ENCODE assay signal across 11 mouse cellular contexts in the genomic region with DNA sequence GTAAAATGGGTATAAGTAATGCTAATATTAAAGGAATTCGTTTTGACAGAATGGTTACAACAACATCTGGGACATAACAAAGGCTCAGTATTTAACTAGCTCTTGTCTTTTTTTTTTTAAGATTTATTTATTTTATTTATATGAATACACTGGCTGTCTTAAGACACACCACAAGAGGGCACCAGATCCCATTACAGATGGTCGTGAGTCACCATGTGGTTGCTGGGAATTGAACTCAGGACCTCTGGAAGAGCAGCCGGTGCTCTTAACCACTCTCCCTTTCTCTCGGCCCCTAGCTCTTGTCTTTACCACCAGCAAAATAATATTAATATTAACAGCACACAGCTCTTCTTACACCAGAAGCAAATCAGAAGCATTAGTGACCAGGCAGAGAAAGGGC. TPM values are rescaled to one million over a fixed set of nuclear protein-coding genes. Genes with fewer than 3 reads are reported as not detected.
DNase-seq lines count a peak whose midpoint lies in the region; ATAC-seq and TF ChIP-seq lines count a peak whose summit lies in the region.
"Had no signal": no experiment of that assay in that cellular context is flagged by ENCODE, and none has a peak within 500 bp of the region (broad histone marks: within the 10 kb centered on the region; RNA-seq: fewer than 3 reads in every experiment).

No protein-coding gene starts in this region.

- H3K27ac ChIP-seq in hindbrain, embryonic 13.5 days, result peak overlapping the region; percentile 93
- no peak overlapping the region for H3K27ac ChIP-seq in hindbrain, embryonic 12.5 days
- H3K27ac ChIP-seq in CH12.LX (ENCODE audit: insufficient read depth, low read depth), result no peak overlapping the region
- H3K27ac ChIP-seq in midbrain, embryonic 12.5 days (replicated peaks), result 0 out of 2 replicates have a peak overlapping the region, but pooled peaks have one; percentile 88

- DNase-seq in CH12.LX (ENCODE audit: extremely low read depth), result no peak
- peak; percentile 65 for DNase-seq in NIH3T3 (ENCODE audit: low read depth)
- DNase-seq in kidney, postnatal 25 days, result no peak
- DNase-seq in thymus, postnatal 25 days, result no peak
- DNase-seq: layer of hippocampus, adult 9-11 months had no signal

- H3K4me1 ChIP-seq in hindbrain, embryonic 13.5 days (replicated peaks), result peaks cover 24% of the 10 kb centered on the region
- H3K4me1 ChIP-seq in hindbrain, embryonic 12.5 days, result peaks cover 14% of the 10 kb centered on the region
- peaks cover 3% of the 10 kb centered on the region in 2 experiments; a peak in 1 of 4 replicates for H3K4me1 ChIP-seq in CH12.LX (ENCODE audit: control insufficient read depth in 1 of 2, insufficient read depth in 2 of 2)
- H3K4me1 ChIP-seq in midbrain, embryonic 12.5 days, result peaks cover 19% of the 10 kb centered on the region

- 66% methylated on average over 4 of the region's 4 CpGs for whole genome bisulfite sequencing in hindbrain, embryonic 13.5 days
- WGBS in hindbrain, embryonic 12.5 days, result 60% methylated on average over 4 of the region's 4 CpGs
- 67% methylated on average over 4 of the region's 4 CpGs for WGBS in midbrain, embryonic 12.5 days

- peak in 1 of 2 experiments; percentile 38; a peak in 2 of 4 replicates for TF ChIP-seq CTCF in CH12.LX (conservative IDR thresholded peaks at IDR 0.05 in 1 of 2, IDR thresholded peaks at IDR 0.05 in 1 of 2; ENCODE audit: low read depth in 2 of 2, low read length in 2 of 2)

- no peak for ATAC-seq in hindbrain, embryonic 13.5 days (ENCODE audit: low FRiP score)
- ATAC-seq in hindbrain, embryonic 12.5 days (ENCODE audit: low FRiP score), result no peak
- no peak for ATAC-seq in midbrain, embryonic 12.5 days (ENCODE audit: low FRiP score, low read depth)
- no peak for ATAC-seq in megakaryocyte progenitor cell, adult 5-6 weeks (replicated peaks; ENCODE audit: poor library complexity)
- ATAC-seq: inflammation-experienced regulatory T-cells, adult 6 months had no signal

- no peak for TF ChIP-seq POLR2A in CH12.LX (IDR thresholded peaks at IDR 0.05; ENCODE audit: low read depth, low read length)

- TF ChIP-seq EP300 in CH12.LX (IDR thresholded peaks at IDR 0.05; ENCODE audit: low read length), result no peak

- no peak overlapping the region for H3K9ac ChIP-seq in hindbrain, embryonic 13.5 days
- H3K9ac ChIP-seq in hindbrain, embryonic 12.5 days, result no peak overlapping the region
- H3K9ac ChIP-seq in CH12.LX (ENCODE audit: insufficient read depth, low read depth), result no peak overlapping the region
- H3K9ac ChIP-seq in midbrain, embryonic 12.5 days (replicated peaks), result no peak overlapping the region

- peaks cover 17% of the 10 kb centered on the region for H3K36me3 ChIP-seq in hindbrain, embryonic 13.5 days
- H3K36me3 ChIP-seq in hindbrain, embryonic 12.5 days, result peaks cover 14% of the 10 kb centered on the region
- H3K36me3 ChIP-seq in CH12.LX (replicated peaks in 1 of 2; ENCODE audit: control insufficient read depth in 1 of 2, insufficient read depth in 1 of 2, low read length in 1 of 2), result no peaks in the 10 kb centered on the region
- H3K36me3 ChIP-seq in midbrain, embryonic 12.5 days, result peaks cover 9% of the 10 kb centered on the region

- H3K4me3 ChIP-seq in hindbrain, embryonic 13.5 days, result no peak overlapping the region
- H3K4me3 ChIP-seq in hindbrain, embryonic 12.5 days, result no peak overlapping the region
- H3K4me3 ChIP-seq in CH12.LX (replicated peaks in 1 of 3; ENCODE audit: low read depth in 2 of 3, low read length in 2 of 3, poor library complexity in 1 of 3), result no peak overlapping the region
- H3K4me3 ChIP-seq in midbrain, embryonic 12.5 days, result no peak overlapping the region

- dilution Hi-C loops in CH12.LX (cut with MboI; ENCODE audit: extremely low pct_ligation_motif_present, extremely low pct_unique_long_range_greater_than_20kb, low sequenced_read_pairs), result no loop called here

- no peak overlapping the region for H3K4me2 ChIP-seq in hindbrain, embryonic 13.5 days
- H3K4me2 ChIP-seq in hindbrain, embryonic 12.5 days (replicated peaks), result no peak overlapping the region
- no peak overlapping the region for H3K4me2 ChIP-seq in CH12.LX (ENCODE audit: insufficient read depth, low read depth, poor library complexity, severe bottlenecking)
- H3K4me2 ChIP-seq in midbrain, embryonic 12.5 days (replicated peaks), result no peak overlapping the region

- H3K79me2 ChIP-seq in CH12.LX (replicated peaks; ENCODE audit: control insufficient read depth, extremely low read depth, insufficient read depth, poor library complexity, severe bottlenecking), result no peaks in the 10 kb centered on the region

- in situ Hi-C loops in CH12.LX (cut with MboI; ENCODE audit: low pct_ligation_motif_present, low pct_unique_long_range_greater_than_20kb, low sequenced_read_pairs), result loop anchor here (5.0 kb wide), 1 partner anchor 115 kb away; no protein-coding TSS in a partner anchor

- TF ChIP-seq RAD21 in CH12.LX (IDR thresholded peaks at IDR 0.05; ENCODE audit: low read depth, low read length), result peak; percentile 4

- H3K27me3 ChIP-seq in hindbrain, embryonic 13.5 days, result no peaks in the 10 kb centered on the region
- no peaks in the 10 kb centered on the region for H3K27me3 ChIP-seq in hindbrain, embryonic 12.5 days
- peaks cover 60% of the 10 kb centered on the region for H3K27me3 ChIP-seq in CH12.LX (replicated peaks)
- peaks cover 7% of the 10 kb centered on the region; the same call in 1 of the 2 replicates for H3K27me3 ChIP-seq in midbrain, embryonic 12.5 days
- H3K27me3 ChIP-seq: limb, embryonic 15.5 days had no signal

- H3K9me3 ChIP-seq in hindbrain, embryonic 13.5 days, result no peaks in the 10 kb centered on the region
- no peaks in the 10 kb centered on the region for H3K9me3 ChIP-seq in hindbrain, embryonic 12.5 days (replicated peaks)
- H3K9me3 ChIP-seq in CH12.LX (replicated peaks; ENCODE audit: low read length), result peaks cover 6% of the 10 kb centered on the region
- no peaks in the 10 kb centered on the region for H3K9me3 ChIP-seq in midbrain, embryonic 12.5 days
- H3K9me3 ChIP-seq: limb, embryonic 15.5 days had no signal

TF ChIP-seq in CH12.LX, 34 proteins besides CTCF, POLR2A, EP300 and RAD21:
- TF ChIP-seq ZC3H11A (IDR thresholded peaks at IDR 0.05; ENCODE audit: low read depth, low read length), result no peak
- TF ChIP-seq SMC3 (IDR thresholded peaks at IDR 0.05; ENCODE audit: low read depth, low read length), result peak; percentile 14; the same call in 1 of the 2 replicates

RNA-seq across cellular contexts. Expression of a gene that starts 1.1 kb away (rescaled TPM):
- 11.3 and 12.2 TPM in 2 replicates for polyA plus RNA-seq in hindbrain, embryonic 13.5 days (2015; fragmentation: Nextera tagmentation; extraction: Ambion mirVana)
- polyA plus RNA-seq in hindbrain, embryonic 12.5 days (2016; fragmentation: Nextera tagmentation; extraction: Ambion mirVana), result 11.2 and 11.6 TPM in 2 replicates
- 0.08 TPM in 1 of 2 replicates, not detected in the other for total RNA-seq in CH12.LX (2012; rRNA removed)
- not detected in 2 replicates for total RNA-seq in CH12.LX (2014; rRNA removed)
- 0.16 TPM in 1 of 2 replicates, not detected in the other for polyA plus RNA-seq in CH12.LX (2012; ENCODE audit: insufficient read length, low read depth)
- polyA plus RNA-seq in midbrain, embryonic 12.5 days (2016; fragmentation: Nextera tagmentation; extraction: Ambion mirVana), result 8.3 and 8.4 TPM in 2 replicates
- 7.9 and 9.6 TPM in 2 replicates for total RNA-seq in megakaryocyte progenitor cell, adult 5-6 weeks (2015)
- 4.9 and 5.3 TPM in 2 replicates for total RNA-seq in megakaryocyte progenitor cell, adult 5-6 weeks (2017)
- polyA plus RNA-seq: inflammation-experienced regulatory T-cells, adult 6 months had no signal

Comparison
In these comparisons a context has a peak if more than half of its experiments do, and no peak if none do; other contexts are left out.
1. H3K27ac ChIP-seq: peak in hindbrain, embryonic 13.5 days (single experiment) and midbrain, embryonic 12.5 days (single experiment); none in hindbrain, embryonic 12.5 days (single experiment) and CH12.LX (single experiment).